Mouse (Mus musculus): ENCODE measurements at regions not wholly inside any gene's neighbourhood (a gene's known extent, or its start where the extent isn't known, plus 50 kb on each side); places are given as distances from the start of the nearest gene placed in this dataset.

DNA sequence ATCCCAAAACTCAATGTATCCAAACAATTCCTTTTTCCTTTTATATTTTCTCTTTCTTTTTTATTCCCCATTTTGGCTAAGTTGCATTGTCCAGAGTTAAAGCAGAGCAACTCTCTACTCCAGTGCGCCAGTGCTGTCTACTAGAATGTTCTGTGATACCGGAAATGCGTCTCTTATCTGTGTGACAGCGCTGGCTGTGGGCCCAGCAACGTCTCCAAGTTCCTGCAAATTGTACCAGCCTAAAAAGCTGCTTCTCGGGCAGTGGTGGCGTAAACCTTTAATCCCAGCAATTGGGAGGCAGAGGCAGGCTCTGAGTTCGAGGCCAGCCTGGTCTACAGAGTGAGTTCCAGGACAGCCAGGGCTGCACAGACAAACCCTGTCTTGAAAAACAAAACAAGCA, 59.4 kb downstream of the Cox18 start:
- Histone ChIP-seq H3K4me1 (ENCODE audit: control insufficient read depth, insufficient read depth, low read length) (no peaks in the 10 kb centered on the region), H3K27ac (ENCODE audit: insufficient read depth, low read length) (no peak overlapping the region), H3K4me3 (ENCODE audit: insufficient read depth, low read length) (no peak overlapping the region)
- TF ChIP-seq CTCF (IDR thresholded peaks at IDR 0.05; ENCODE audit: extremely low read depth, insufficient read depth, low read length) (no peak), POLR2A (IDR thresholded peaks at IDR 0.05; ENCODE audit: extremely low read depth, insufficient read depth, low read length) (no peak)

DNA sequence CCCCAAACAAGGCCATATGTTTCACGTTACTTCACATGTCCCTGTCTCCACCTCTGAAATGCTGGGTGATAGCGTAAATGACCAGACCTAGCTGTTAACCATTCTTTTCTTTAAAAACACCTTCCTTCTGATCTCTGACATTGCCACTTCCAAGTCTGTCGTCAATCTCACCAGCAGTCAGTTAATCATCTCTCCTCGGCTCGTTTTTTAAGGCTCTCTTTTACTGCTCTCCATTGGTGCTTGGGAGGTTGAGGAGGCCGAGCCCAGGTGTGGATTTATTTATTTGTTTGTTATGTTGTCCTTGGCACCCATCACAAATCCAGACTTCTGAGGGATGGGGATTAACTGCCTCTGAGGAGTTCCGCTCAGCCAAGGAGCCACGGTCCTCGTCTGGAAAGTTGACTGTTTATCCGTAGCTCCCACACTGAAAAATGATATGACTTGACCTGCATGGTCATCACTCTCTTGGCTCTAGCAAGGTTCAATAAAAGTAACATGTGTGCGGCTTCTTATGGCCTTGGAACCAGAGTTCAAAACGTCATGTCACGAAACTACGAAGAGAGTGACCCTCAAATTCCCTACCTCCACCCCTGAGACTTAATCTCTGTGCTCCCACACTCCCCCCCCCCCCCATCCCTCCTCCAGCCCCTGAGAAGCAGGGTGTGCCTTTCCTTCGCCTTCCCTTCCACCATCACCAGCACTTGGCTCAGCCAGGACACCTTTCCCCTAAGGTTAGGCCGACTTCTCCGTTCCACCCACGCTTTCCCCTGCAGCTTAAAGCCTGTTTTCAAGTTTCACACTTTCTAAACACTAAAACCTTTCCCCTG, 60.6 kb downstream of the Cox18 start:
- no peak overlapping the region for H3K27ac ChIP-seq (ENCODE audit: insufficient read depth, low read length)
- no peaks in the 10 kb centered on the region for H3K4me1 ChIP-seq (ENCODE audit: control insufficient read depth, insufficient read depth, low read length)
- no peak overlapping the region for H3K4me3 ChIP-seq (ENCODE audit: insufficient read depth, low read length)
- TF ChIP-seq CTCF (IDR thresholded peaks at IDR 0.05; ENCODE audit: extremely low read depth, insufficient read depth, low read length) (no peak), POLR2A (IDR thresholded peaks at IDR 0.05; ENCODE audit: extremely low read depth, insufficient read depth, low read length) (no peak)

DNA sequence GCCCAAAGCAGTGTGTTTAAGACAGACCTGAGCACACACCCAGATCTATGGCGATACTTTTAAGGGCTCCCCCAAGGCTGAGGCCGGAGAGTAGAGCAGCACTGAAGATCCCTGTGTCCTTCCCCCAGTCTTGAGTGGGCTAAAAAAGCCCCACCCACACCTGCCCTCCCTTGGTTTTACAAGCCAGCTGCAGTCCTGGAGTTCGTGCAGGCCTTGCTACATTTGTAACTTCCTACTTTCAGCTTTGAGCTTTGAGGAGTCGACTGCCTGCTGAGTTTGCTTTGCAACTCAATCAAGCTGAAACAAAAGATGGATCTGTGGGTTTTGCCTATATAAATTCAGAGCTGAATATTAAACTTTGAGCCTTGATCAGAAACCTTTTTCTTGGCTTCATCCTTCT, 63.5 kb downstream of the Cox18 start:
- Histone ChIP-seq H3K27ac (ENCODE audit: insufficient read depth, low read length) (no peak overlapping the region), H3K4me1 (ENCODE audit: control insufficient read depth, insufficient read depth, low read length) (no peaks in the 10 kb centered on the region), H3K4me3 (ENCODE audit: insufficient read depth, low read length) (no peak overlapping the region)
- TF ChIP-seq POLR2A (IDR thresholded peaks at IDR 0.05; ENCODE audit: extremely low read depth, insufficient read depth, low read length) (no peak), CTCF (IDR thresholded peaks at IDR 0.05; ENCODE audit: extremely low read depth, insufficient read depth, low read length) (no peak)

DNA sequence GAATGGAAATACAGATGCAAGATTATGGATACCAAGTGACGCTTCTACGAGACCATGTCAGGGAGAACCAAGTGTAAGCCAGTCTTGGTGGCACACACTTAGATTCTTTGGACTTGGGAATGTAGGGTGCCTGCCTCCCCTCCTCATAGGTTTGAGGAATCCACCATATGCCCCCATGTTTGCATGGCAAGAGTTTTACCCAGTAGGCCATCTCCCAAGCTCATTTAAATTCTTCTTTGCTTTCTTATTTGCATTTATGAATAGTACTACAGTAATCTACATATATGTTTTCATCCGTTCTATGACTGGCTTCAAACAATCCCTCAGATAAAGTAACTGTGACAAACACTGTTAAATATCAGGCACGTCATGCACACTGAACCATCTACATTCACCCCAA, 67.3 kb downstream of the Cox18 start:
- Histone ChIP-seq H3K4me3 (ENCODE audit: insufficient read depth, low read length) (no peak overlapping the region), H3K4me1 (ENCODE audit: control insufficient read depth, insufficient read depth, low read length) (no peaks in the 10 kb centered on the region), H3K27ac (ENCODE audit: insufficient read depth, low read length) (no peak overlapping the region)
- TF ChIP-seq POLR2A (IDR thresholded peaks at IDR 0.05; ENCODE audit: extremely low read depth, insufficient read depth, low read length) (no peak), CTCF (IDR thresholded peaks at IDR 0.05; ENCODE audit: extremely low read depth, insufficient read depth, low read length) (no peak)

DNA sequence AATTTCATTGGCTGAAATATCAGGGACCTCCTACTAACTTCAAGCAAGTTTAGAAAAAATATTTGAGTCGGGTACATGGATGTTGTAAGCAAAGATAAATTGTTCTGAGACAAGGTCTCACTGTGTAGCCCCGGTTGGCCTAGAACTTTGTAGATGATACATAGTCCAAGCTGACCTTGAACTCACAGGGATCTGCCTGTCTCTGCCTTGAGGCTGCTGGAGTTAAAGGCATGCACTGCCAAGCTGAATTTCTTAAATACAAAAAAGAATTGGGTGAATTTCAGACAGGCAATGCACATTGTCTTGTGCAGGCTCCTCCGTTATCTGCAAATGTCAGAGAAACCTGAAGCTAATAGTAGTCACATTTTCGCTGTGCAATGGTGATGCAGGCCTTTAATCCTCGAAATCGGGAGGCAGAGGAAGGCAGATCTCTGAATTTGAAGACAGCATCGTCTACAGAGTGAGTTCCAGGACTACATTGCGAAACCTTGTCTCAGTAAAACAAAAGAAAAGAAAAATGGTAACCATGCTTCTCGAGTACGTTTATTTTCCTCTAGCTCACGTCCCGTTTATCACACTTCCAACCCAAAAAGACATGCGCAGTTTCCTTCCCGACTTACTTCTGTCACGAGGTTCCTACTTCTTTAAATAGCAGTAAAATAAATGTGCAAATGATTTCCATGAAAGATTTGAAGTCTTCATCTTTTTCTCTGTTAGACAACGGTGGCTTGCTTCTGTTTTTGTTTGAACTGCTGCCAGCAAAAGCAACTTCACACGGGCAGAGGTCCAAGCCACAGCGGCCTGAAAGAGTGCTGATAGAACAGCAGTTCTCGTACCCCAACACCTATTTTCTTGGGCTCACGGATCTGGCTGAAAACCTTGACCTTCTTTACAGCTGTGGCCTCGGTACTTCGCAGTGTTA, 73.9 kb downstream of the Cox18 start:
- TF ChIP-seq POLR2A (IDR thresholded peaks at IDR 0.05; ENCODE audit: extremely low read depth, insufficient read depth, low read length) = no peak
- no peak for TF ChIP-seq CTCF (IDR thresholded peaks at IDR 0.05; ENCODE audit: extremely low read depth, insufficient read depth, low read length)
- Histone ChIP-seq H3K27ac (ENCODE audit: insufficient read depth, low read length) (no peak overlapping the region), H3K4me1 (ENCODE audit: control insufficient read depth, insufficient read depth, low read length) (no peaks in the 10 kb centered on the region), H3K4me3 (ENCODE audit: insufficient read depth, low read length) (no peak overlapping the region)

DNA sequence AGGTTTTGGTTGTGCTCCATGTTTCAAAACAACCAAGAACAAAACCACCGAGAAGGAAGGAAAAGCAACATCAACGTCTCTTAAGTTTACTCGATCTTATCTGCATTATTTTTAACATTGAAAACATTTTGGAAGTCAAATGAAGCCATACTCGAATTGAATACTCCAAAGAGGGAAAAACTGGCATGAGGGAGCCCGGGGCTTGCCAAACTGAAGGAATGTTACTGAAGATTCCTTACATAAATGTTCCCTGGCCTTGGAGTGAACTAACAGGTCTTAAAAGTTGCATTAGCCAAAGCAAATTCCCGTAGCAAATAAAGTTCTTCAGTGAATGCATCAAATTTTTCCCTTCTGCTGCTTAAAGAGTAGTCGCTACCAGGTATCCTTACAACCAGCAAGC, 87.8 kb downstream of the Cox18 start:
- Histone ChIP-seq H3K27ac (ENCODE audit: insufficient read depth, low read length) (no peak overlapping the region), H3K4me3 (ENCODE audit: insufficient read depth, low read length) (no peak overlapping the region), H3K4me1 (ENCODE audit: control insufficient read depth, insufficient read depth, low read length) (no peaks in the 10 kb centered on the region)
- TF ChIP-seq CTCF (IDR thresholded peaks at IDR 0.05; ENCODE audit: extremely low read depth, insufficient read depth, low read length) (no peak), POLR2A (IDR thresholded peaks at IDR 0.05; ENCODE audit: extremely low read depth, insufficient read depth, low read length) (no peak)

DNA sequence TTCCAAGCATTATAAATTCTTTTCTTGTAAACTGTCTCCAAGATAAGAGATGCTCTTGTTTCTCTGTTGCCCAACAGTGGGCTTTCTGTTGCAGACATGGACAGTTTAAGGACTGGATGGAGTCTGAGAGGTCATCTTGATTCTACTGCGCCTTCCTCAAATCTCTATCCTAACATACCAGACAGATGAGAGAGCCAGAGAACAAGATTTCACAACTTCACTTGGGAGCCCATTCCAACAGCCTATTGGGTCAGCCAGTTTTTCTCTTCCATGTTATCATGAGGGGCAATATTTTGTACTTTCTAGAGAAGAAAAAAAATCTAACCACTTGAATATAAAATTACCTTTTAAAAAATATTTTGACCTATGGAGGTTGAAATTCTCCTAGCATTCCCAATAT, 116.8 kb downstream of the Cox18 start:
- H3K4me1 ChIP-seq (ENCODE audit: control insufficient read depth, insufficient read depth, low read length) = no peaks in the 10 kb centered on the region

DNA sequence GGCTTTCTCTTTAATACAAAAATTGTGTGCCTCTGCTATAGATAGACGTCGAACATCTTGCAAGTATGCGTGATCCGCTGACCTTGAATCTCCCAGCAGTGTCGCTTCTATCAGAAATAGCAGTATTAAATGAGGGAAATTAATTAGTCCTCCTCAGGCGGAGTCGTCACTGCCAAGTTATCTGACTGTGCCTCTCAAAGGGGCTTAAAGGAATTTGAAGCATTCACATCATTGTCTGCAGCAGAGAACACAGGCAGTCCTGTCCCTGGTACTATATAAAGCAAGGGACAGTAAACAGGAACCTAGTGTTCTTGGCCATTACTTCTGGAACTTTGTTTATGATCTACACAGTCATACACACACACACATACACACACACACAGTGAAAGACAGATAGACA, 119.1 kb downstream of the Cox18 start:
- Histone ChIP-seq H3K4me1 (ENCODE audit: control insufficient read depth, insufficient read depth, low read length) (no peaks in the 10 kb centered on the region), H3K4me3 (ENCODE audit: insufficient read depth, low read length) (no peak overlapping the region), H3K27ac (ENCODE audit: insufficient read depth, low read length) (no peak overlapping the region)
- no peak for TF ChIP-seq POLR2A (IDR thresholded peaks at IDR 0.05; ENCODE audit: extremely low read depth, insufficient read depth, low read length)
- no peak for TF ChIP-seq CTCF (IDR thresholded peaks at IDR 0.05; ENCODE audit: extremely low read depth, insufficient read depth, low read length)

More for the DNA sequence above, 116.8 kb downstream of the Cox18 start:
- H3K4me3 ChIP-seq (ENCODE audit: insufficient read depth, low read length) = no peak overlapping the region
- TF ChIP-seq CTCF (IDR thresholded peaks at IDR 0.05; ENCODE audit: extremely low read depth, insufficient read depth, low read length) = no peak
- TF ChIP-seq POLR2A (IDR thresholded peaks at IDR 0.05; ENCODE audit: extremely low read depth, insufficient read depth, low read length) = no peak
- no peak overlapping the region for H3K27ac ChIP-seq (ENCODE audit: insufficient read depth, low read length)

DNA sequence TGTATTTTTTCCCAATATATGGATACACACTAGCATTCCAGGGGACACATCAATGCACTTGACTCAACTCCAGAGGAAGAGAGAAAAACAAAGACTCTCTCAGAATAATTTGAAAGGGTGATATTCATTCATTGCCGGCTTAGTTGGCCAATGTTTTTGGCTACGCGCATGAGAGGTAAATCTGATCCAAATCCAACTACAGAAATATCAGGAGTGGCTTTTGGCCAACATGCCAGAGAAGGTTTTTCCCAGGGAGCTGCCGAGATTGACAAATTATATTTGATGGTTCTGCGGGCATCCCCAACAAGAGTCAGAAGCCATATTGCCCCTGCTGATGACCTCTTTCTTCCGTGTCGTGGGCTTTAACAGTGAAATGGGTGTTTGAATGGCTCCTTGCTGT, 135.3 kb downstream of the Cox18 start:
- H3K4me1 ChIP-seq (ENCODE audit: control insufficient read depth, insufficient read depth, low read length) = no peaks in the 10 kb centered on the region
- H3K27ac ChIP-seq (ENCODE audit: insufficient read depth, low read length) = no peak overlapping the region
- H3K4me3 ChIP-seq (ENCODE audit: insufficient read depth, low read length) = no peak overlapping the region
- TF ChIP-seq POLR2A (IDR thresholded peaks at IDR 0.05; ENCODE audit: extremely low read depth, insufficient read depth, low read length) = no peak
- no peak for TF ChIP-seq CTCF (IDR thresholded peaks at IDR 0.05; ENCODE audit: extremely low read depth, insufficient read depth, low read length)

Data from cortical plate, adult 2 months (tissue).